8 mouse cellular contexts compared by ENCODE assay signal in the genomic region with DNA sequence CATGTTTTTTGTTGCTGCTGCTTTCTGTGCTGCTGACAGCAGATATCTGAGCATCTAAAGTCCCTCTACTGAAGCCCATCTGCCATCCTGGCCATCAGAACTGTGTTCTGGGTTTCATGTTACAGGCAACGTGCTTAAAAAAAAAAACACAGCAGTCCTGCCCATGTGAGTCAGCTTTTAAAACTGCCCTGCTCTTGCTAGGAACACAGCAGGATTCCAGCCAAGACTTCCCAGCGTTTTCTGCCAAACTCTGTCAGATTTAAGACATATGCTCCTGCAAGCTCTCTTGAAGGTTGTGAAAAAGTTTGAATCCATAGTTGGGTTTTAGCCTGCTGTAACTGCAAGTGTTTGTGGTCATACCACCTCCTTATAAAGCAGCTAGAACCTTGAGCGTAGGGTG. TPM values are rescaled to one million over a fixed set of nuclear protein-coding genes. Genes with fewer than 3 reads are reported as not detected.
A peak's percentile ranks its signal among the peaks of the same experiment; 100 is the strongest.
DNase-seq lines count a peak whose midpoint lies in the region; ATAC-seq and TF ChIP-seq lines count a peak whose summit lies in the region.

Gene Vegfd (plus strand): TSS at position 298 of the 400 bp plus-strand sequence.

- TF ChIP-seq CTCF in gastrocnemius, adult 2 months (IDR thresholded peaks at IDR 0.05), result no peak
- TF ChIP-seq CTCF in kidney, postnatal 0 days (IDR thresholded peaks at IDR 0.05; ENCODE audit: low read depth), result no peak
- no peak for TF ChIP-seq CTCF in thymus, adult 2 months (IDR thresholded peaks at IDR 0.05; ENCODE audit: borderline replicate concordance, control insufficient read depth, extremely low read depth, insufficient read depth, low read length, poor library complexity)

- peak; percentile 58 for DNase-seq in 3134 (ENCODE audit: extremely low read depth, insufficient read length, low spot score)
- peak; percentile 13 to 25 for DNase-seq in adrenal gland, adult 18-20 months (ENCODE audit: low spot score in 2 of 2)
- DNase-seq in gastrocnemius, adult 2 months, result peak; percentile 60
- DNase-seq in kidney, postnatal 0 days (ENCODE audit: low spot score), result peak; percentile 54
- DNase-seq in thymus, adult 2 months, result no peak
- DNase-seq in thymus, postnatal 25 days, result no peak

- no peaks in the 10 kb centered on the region for H3K9me3 ChIP-seq in kidney, postnatal 0 days (replicated peaks; ENCODE audit: low read length)
- no peaks in the 10 kb centered on the region for H3K9me3 ChIP-seq in lung, embryonic 15.5 days
- H3K9me3 ChIP-seq in midbrain, embryonic 15.5 days, result no peaks in the 10 kb centered on the region

- peak within 1 kb of the TSS; percentile 50 for H3K4me3 ChIP-seq in gastrocnemius, adult 2 months
- H3K4me3 ChIP-seq in kidney, postnatal 0 days (replicated peaks; ENCODE audit: low read depth, low read length), result no peak within 1 kb of the TSS
- H3K4me3 ChIP-seq in lung, embryonic 15.5 days, result peak within 1 kb of the TSS; percentile 28
- no peak within 1 kb of the TSS for H3K4me3 ChIP-seq in thymus, adult 2 months (ENCODE audit: control insufficient read depth, insufficient read depth, low read length)
- no peak within 1 kb of the TSS for H3K4me3 ChIP-seq in midbrain, embryonic 15.5 days

- no peak for ATAC-seq in kidney, postnatal 0 days (replicated peaks; ENCODE audit: low FRiP score, low read depth)
- ATAC-seq in lung, embryonic 15.5 days (ENCODE audit: borderline replicate concordance, extremely low read depth, low FRiP score, low TSS enrichment), result peak; percentile 59; the same call in 1 of the 2 replicates
- ATAC-seq in midbrain, embryonic 15.5 days (replicated peaks), result no peak

- H3K4me2 ChIP-seq in kidney, postnatal 0 days (ENCODE audit: low read length), result no peak within 1 kb of the TSS
- H3K4me2 ChIP-seq in lung, embryonic 15.5 days, result peak within 1 kb of the TSS; percentile 13; the same call in 1 of the 2 replicates
- no peak within 1 kb of the TSS for H3K4me2 ChIP-seq in midbrain, embryonic 15.5 days

- no peaks in the 10 kb centered on the region for H3K36me3 ChIP-seq in kidney, postnatal 0 days (ENCODE audit: insufficient read depth, low read length)
- H3K36me3 ChIP-seq in lung, embryonic 15.5 days, result no peaks in the 10 kb centered on the region
- H3K36me3 ChIP-seq in thymus, adult 2 months (ENCODE audit: control insufficient read depth, insufficient read depth, low read length), result no peaks in the 10 kb centered on the region
- H3K36me3 ChIP-seq in midbrain, embryonic 15.5 days (replicated peaks), result no peaks in the 10 kb centered on the region

- WGBS in kidney, postnatal 0 days, result 25% methylated on average over 3 of the region's 3 CpGs
- 26% methylated on average over 3 of the region's 3 CpGs for WGBS in lung, embryonic 15.5 days
- 71% methylated on average over 3 of the region's 3 CpGs for WGBS in thymus, adult 2 months
- WGBS in midbrain, embryonic 15.5 days, result 40% methylated on average over 3 of the region's 3 CpGs

- no peaks in the 10 kb centered on the region for H3K27me3 ChIP-seq in kidney, postnatal 0 days (ENCODE audit: insufficient read depth, low read length)
- no peaks in the 10 kb centered on the region; the same call in 1 of the 2 replicates for H3K27me3 ChIP-seq in lung, embryonic 15.5 days
- H3K27me3 ChIP-seq in thymus, adult 2 months (ENCODE audit: control insufficient read depth, insufficient read depth, low read length), result no peaks in the 10 kb centered on the region
- H3K27me3 ChIP-seq in midbrain, embryonic 15.5 days (replicated peaks), result no peaks in the 10 kb centered on the region; the same call in none of the 2 replicates

- no peak within 1 kb of the TSS for H3K9ac ChIP-seq in kidney, postnatal 0 days (ENCODE audit: low read depth, low read length)
- no peak within 1 kb of the TSS for H3K9ac ChIP-seq in lung, embryonic 15.5 days
- H3K9ac ChIP-seq in midbrain, embryonic 15.5 days, result no peak within 1 kb of the TSS

- peak within 1 kb of the TSS; percentile 67 for H3K27ac ChIP-seq in gastrocnemius, adult 2 months
- H3K27ac ChIP-seq in kidney, postnatal 0 days, result 0 out of 2 replicates have a peak within 1 kb of the TSS, but pooled peaks have one; percentile 6
- peak within 1 kb of the TSS; percentile 70 for H3K27ac ChIP-seq in lung, embryonic 15.5 days
- H3K27ac ChIP-seq in thymus, adult 2 months (ENCODE audit: control insufficient read depth, insufficient read depth, low read length), result no peak within 1 kb of the TSS
- no peak within 1 kb of the TSS for H3K27ac ChIP-seq in midbrain, embryonic 15.5 days

- no peak for TF ChIP-seq POLR2A in thymus, adult 2 months (IDR thresholded peaks at IDR 0.05; ENCODE audit: control insufficient read depth, extremely low read depth, insufficient read depth, low read length, poor library complexity)

- H3K4me1 ChIP-seq in kidney, postnatal 0 days (replicated peaks; ENCODE audit: insufficient read depth, low read length), result no peaks in the 10 kb centered on the region
- H3K4me1 ChIP-seq in lung, embryonic 15.5 days, result no peaks in the 10 kb centered on the region
- no peaks in the 10 kb centered on the region for H3K4me1 ChIP-seq in thymus, adult 2 months (replicated peaks; ENCODE audit: control insufficient read depth, insufficient read depth, low read length)
- no peaks in the 10 kb centered on the region for H3K4me1 ChIP-seq in midbrain, embryonic 15.5 days

- intact Hi-C loops in gastrocnemius, adult 2 months (cut with DNase I), result no loop called here

RNA-seq across cellular contexts. Expression of gene Vegfd, which starts in this region (rescaled TPM):
- 10 to 100 TPM; 26.2 to 65.4 TPM for total RNA-seq in adrenal gland, adult 18-20 months (2021)
- 1 to 10 TPM; 2.6 to 2.7 TPM for total RNA-seq in gastrocnemius, adult 2 months (2021)
- polyA plus RNA-seq in kidney, postnatal 0 days (2015; fragmentation: Nextera tagmentation; extraction: Ambion mirVana), result 10.9 and 13.3 TPM in 2 replicates
- polyA plus RNA-seq in lung, embryonic 15.5 days (2015; fragmentation: Nextera tagmentation; extraction: Ambion mirVana), result 48.1 and 52.2 TPM in 2 replicates
- 0.36 and 0.49 TPM in 2 replicates for polyA plus RNA-seq in thymus, adult 2 months (2012; rRNA removed)
- polyA plus RNA-seq in midbrain, embryonic 15.5 days (2015; fragmentation: Nextera tagmentation; extraction: Ambion mirVana), result 0.13 and 0.19 TPM in 2 replicates

Comparison
In these comparisons a context has a peak if more than half of its experiments do, and no peak if none do; other contexts are left out.
1. RNA of gene Vegfd (total RNA-seq): 26.2 to 65.4 TPM in adrenal gland, adult 18-20 months; 2.6 to 2.7 TPM in gastrocnemius, adult 2 months; every median in the first group is over 4 times any median in the second.
2. DNase-seq: peak in 3134 (single experiment), adrenal gland, adult 18-20 months (2 of 2), gastrocnemius, adult 2 months (single experiment) and kidney, postnatal 0 days (single experiment); none in thymus, adult 2 months (single experiment) and thymus, postnatal 25 days (single experiment).
3. H3K27ac ChIP-seq: peak in gastrocnemius, adult 2 months (single experiment), kidney, postnatal 0 days (single experiment) and lung, embryonic 15.5 days (single experiment); none in thymus, adult 2 months (single experiment) and midbrain, embryonic 15.5 days (single experiment).
4. H3K4me3 ChIP-seq: peak in gastrocnemius, adult 2 months (single experiment) and lung, embryonic 15.5 days (single experiment); none in kidney, postnatal 0 days (single experiment), thymus, adult 2 months (single experiment) and midbrain, embryonic 15.5 days (single experiment).